Mouse (Mus musculus): ENCODE measurements around the gene Sult4a1. TPM values are rescaled to one million over a fixed set of nuclear protein-coding genes. Genes with fewer than 3 reads are reported as not detected.

The Sult4a1 gene
- not detected in 2 replicates for total RNA-seq (2023)

DNA sequence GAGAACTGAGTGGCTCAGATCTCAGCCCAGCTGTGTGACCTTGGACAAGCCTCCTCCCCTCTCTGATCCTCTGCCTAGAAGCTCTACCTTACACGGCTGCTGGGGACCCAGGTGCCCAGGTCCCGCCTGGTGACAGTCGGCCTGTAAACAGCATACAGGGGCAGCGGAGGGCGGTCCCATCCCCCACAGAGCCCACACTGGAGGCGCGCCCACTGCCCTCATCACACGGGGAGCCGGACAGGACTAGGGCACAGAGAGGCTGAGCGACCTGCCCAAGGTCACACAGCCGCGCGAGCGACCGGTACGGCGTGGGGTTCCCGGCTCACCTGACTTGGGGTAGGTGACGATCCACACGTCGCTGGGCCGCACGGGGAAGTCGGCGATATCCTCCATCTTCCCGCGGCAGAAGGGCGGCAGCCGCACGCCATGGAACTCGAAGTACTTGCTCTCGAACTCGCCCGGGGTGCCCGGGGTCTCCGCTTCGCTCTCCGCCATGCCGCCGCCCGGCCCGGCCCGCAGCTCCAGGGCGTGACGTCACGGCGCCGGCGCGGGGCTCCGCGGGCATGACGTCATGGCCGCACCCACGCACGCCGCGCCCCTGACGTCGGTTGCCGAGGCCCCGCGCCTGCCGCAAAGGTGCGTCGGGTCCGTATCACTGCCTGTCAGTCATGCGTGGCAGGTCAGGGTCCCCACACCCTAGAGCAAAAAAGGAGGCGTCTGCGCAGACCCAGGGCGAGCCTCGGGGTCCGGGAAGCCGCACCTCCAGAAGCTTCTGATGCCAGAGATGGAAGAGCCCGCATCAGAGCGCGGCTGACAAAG lies at the start of gene Sult4a1:
Sult4a1 (minus strand) TSS at position 650 of the 819 bp plus-strand sequence.

DNA sequence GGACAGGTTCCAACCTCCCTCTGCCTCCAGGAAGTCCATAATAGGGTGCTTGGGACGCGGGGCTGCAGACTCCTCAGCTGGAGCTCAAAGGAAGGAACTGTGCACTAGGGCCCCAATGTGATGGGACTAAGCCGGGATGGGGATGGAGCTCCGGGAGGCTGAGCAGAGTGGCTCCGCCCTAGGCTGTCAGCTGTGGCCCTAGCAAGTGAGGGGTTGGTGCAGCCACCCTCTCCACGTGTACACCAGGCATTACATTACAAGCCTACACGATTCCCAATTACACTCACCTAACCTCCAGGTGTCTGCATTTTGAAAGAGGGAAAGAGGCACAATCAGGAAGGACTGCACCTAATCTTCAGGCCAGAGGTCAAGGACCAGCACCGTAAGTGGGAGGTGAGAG lies 17.5 kb upstream of the Sult4a1 start, which contains the start of gene Pnpla5:
Pnpla5 (minus strand) TSS at position 101 of the 400 bp plus-strand sequence.

DNA sequence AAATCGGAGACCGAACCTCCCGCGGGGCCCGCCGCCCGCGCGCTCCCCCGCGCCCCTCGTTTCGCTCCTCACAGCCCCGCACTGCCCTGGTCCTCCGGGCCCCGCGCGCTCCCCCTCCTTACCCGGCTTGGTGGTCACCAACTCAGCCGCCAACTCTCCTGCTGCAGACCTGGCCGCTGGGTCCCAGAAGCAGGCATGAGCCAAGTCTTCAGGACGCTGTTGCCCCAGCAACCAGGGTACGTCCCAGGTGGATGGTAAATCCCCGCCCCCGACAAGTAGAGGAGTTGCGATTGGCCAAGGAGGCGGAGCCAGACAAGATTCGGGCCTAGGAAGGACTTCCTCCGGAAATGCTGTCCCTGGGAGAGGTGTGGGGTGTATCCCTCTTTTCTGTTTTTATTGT lies 40.4 kb downstream of the Sult4a1 start, which contains the start of gene Efcab6:
Efcab6 (minus strand) TSS at position 240 of the 400 bp plus-strand sequence.

Other genes with a start within 250 kb of the Sult4a1 start
- not detected in 2 replicates for gene Efcab6, start 40.4 kb downstream of the Sult4a1 start, total RNA-seq (2023)
- gene Pnpla5, start 17.4 kb upstream of the Sult4a1 start, total RNA-seq (2023) = not detected in 2 replicates
- gene Pnpla3, start 62.1 kb upstream of the Sult4a1 start, total RNA-seq (2023) = not detected in 2 replicates
- 27.7 and 36.2 TPM in 2 replicates for gene Samm50, start 86.5 kb upstream of the Sult4a1 start, total RNA-seq (2023)
- 10.8 and 21.4 TPM in 2 replicates for gene Parvb, start 126.3 kb upstream of the Sult4a1 start, total RNA-seq (2023)
- 180 and 188 TPM in 2 replicates for gene Parvg, start 218.3 kb upstream of the Sult4a1 start, total RNA-seq (2023)